Mouse (Mus musculus): ENCODE results near the gene Ccdc190. TPM values are rescaled to one million over a fixed set of nuclear protein-coding genes. Genes with fewer than 3 reads are reported as not detected.

The Ccdc190 gene
- total RNA-seq (2012; rRNA removed) (not detected in 2 replicates), polyA plus RNA-seq (2012; ENCODE audit: insufficient read depth in 1 of 2, insufficient read length in 2 of 2, low read depth in 1 of 2, low replicate concordance in 2 of 2, missing spikeins in 1 of 2) (not detected)

DNA sequence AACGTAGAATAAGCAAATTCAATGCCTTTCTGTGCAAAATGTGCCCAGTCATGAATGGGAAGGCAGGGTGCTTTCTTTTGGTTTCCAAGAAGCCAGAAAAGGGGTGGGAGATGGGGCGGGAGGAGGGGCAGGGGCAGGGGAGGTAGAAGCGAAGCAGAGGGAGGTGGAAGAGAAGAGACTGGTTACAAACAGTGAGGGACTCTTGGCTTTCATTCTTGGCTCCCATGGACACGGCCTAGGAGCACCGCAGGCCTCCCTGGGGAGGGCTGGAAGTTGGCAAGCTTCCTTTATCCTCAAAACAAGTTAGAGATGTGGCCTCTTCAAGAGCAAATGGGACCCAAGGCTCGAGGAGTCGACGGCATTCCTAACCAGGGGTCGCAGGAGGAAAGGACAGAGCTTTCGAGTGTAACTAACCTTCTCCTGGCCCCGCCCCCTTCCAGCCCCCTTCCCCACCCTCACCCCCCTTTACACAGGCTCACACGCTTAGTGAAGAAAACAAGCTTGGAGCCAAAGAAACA, at the start of gene Ccdc190:
Gene Ccdc190 (plus strand): TSS at position 195 of the 518 bp plus-strand sequence.
- Histone ChIP-seq H3K36me3 (ENCODE audit: control insufficient read depth in 1 of 2, insufficient read depth in 2 of 2, low read length in 2 of 2) (no peaks in the 10 kb centered on the region), H3K9ac (ENCODE audit: control insufficient read depth, low read depth, low read length, poor library complexity, severe bottlenecking) (no peak within 1 kb of the TSS), H3K4me1 (ENCODE audit: control insufficient read depth in 1 of 2, insufficient read depth in 2 of 2, low read length in 2 of 2) (no peaks in the 10 kb centered on the region), H3K4me3 (ENCODE audit: control insufficient read depth in 1 of 2, insufficient read depth in 1 of 2, low read depth in 2 of 2, low read length in 2 of 2) (no peak within 1 kb of the TSS), H3K27ac (ENCODE audit: control insufficient read depth, low read depth, low read length) (no peak within 1 kb of the TSS), H3K9me3 (replicated peaks; ENCODE audit: insufficient read depth, low read length) (no peaks in the 10 kb centered on the region), H3K27me3 (ENCODE audit: control insufficient read depth in 1 of 2, insufficient read depth in 2 of 2, low read length in 2 of 2) (peaks cover 0 to 1% of the 10 kb centered on the region in 2 experiments; a peak in 2 of 4 replicates), H3K79me2 (ENCODE audit: control insufficient read depth, insufficient read depth, low read length, poor library complexity) (no peaks in the 10 kb centered on the region)
- TF ChIP-seq EP300 (IDR thresholded peaks at IDR 0.05; ENCODE audit: low read depth in 1 of 2, low read length in 2 of 2) (no peak), SIN3A (IDR thresholded peaks at IDR 0.05; ENCODE audit: low read length) (no peak), NRF1 (IDR thresholded peaks at IDR 0.05; ENCODE audit: insufficient read depth, low read depth, low read length, poor library complexity, severe bottlenecking) (no peak), RAD21 (IDR thresholded peaks at IDR 0.05; ENCODE audit: low read depth, low read length) (no peak), HCFC1 (IDR thresholded peaks at IDR 0.05; ENCODE audit: low read depth, low read length) (no peak), GATA1 (IDR thresholded peaks at IDR 0.05; ENCODE audit: low read depth, low read length) (no peak), POLR2AphosphoS5 (IDR thresholded peaks at IDR 0.05; ENCODE audit: borderline replicate concordance, low read depth, low read length) (no peak), ZKSCAN1 (IDR thresholded peaks at IDR 0.05; ENCODE audit: low read depth, low read length) (no peak), MXI1 (IDR thresholded peaks at IDR 0.05; ENCODE audit: low read depth, low read length) (no peak), CTCF (IDR thresholded peaks at IDR 0.05 in 2 of 3, conservative IDR thresholded peaks at IDR 0.05 in 1 of 3; ENCODE audit: control insufficient read depth in 1 of 3, insufficient read depth in 1 of 3, low read depth in 2 of 3, low read length in 3 of 3, poor library complexity in 1 of 3, severe bottlenecking in 1 of 3) (no peak), ZMIZ1 (IDR thresholded peaks at IDR 0.05; ENCODE audit: low read depth, low read length) (no peak), MAZ (IDR thresholded peaks at IDR 0.05; ENCODE audit: low read depth, low read length) (no peak), NELFE (IDR thresholded peaks at IDR 0.05; ENCODE audit: low read depth, low read length) (no peak), MYC (IDR thresholded peaks at IDR 0.05; ENCODE audit: low read depth, low read length) (no peak), MAX (IDR thresholded peaks at IDR 0.05; ENCODE audit: low read length) (no peak), CHD1 (IDR thresholded peaks at IDR 0.05; ENCODE audit: low read depth, low read length) (no peak), MAFK (IDR thresholded peaks at IDR 0.05; ENCODE audit: borderline replicate concordance, low read depth, low read length) (no peak)
- DNase-seq (ENCODE audit: low read depth, low spot score) = no peak

DNA sequence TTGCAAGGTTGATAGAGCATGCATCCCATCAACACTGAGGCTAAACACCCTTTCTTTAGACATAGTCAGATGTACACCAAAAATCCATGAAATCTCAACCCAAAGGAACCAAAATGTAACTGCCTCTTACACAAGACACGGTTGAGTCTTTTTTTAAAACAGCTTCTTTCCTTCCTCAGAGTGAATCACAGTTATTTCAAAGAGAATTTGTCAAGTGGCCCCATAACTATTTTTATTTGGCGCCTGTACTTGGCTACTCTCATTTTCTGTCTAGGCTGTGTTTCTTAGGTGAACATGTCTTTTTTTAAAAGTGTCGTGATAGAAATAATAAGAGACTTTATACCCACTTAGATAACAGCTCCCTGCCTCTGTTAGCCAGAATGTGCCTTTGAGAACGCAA, 49.4 kb upstream of the Ccdc190 start:
- Histone ChIP-seq H3K79me2 (ENCODE audit: control insufficient read depth, insufficient read depth, low read length, poor library complexity) (no peaks in the 10 kb centered on the region), H3K9me3 (replicated peaks; ENCODE audit: insufficient read depth, low read length) (no peaks in the 10 kb centered on the region), H3K4me1 (ENCODE audit: control insufficient read depth in 1 of 2, insufficient read depth in 2 of 2, low read length in 2 of 2) (no peaks in the 10 kb centered on the region), H3K9ac (ENCODE audit: control insufficient read depth, low read depth, low read length, poor library complexity, severe bottlenecking) (no peak overlapping the region), H3K27me3 (ENCODE audit: control insufficient read depth in 1 of 2, insufficient read depth in 2 of 2, low read length in 2 of 2) (no peaks in the 10 kb centered on the region), H3K4me3 (ENCODE audit: control insufficient read depth in 1 of 2, insufficient read depth in 1 of 2, low read depth in 2 of 2, low read length in 2 of 2) (no peak overlapping the region), H3K36me3 (ENCODE audit: control insufficient read depth in 1 of 2, insufficient read depth in 2 of 2, low read length in 2 of 2) (no peaks in the 10 kb centered on the region), H3K27ac (ENCODE audit: control insufficient read depth, low read depth, low read length) (no peak overlapping the region)
- DNase-seq (ENCODE audit: low read depth, low spot score) = no peak
- TF ChIP-seq ZNF384 (IDR thresholded peaks at IDR 0.05; ENCODE audit: low read depth, low read length) = no peak
- TF ChIP-seq MEF2A (IDR thresholded peaks at IDR 0.05; ENCODE audit: extremely low read depth, insufficient replicate concordance, low read depth, low read length, poor library complexity, severe bottlenecking) = no peak

Measured in MEL (cell line).